Mouse (Mus musculus) heart, adult 2 months (tissue): ENCODE measurements around the gene Mrpl53. TPM values are rescaled to one million over a fixed set of nuclear protein-coding genes. Genes with fewer than 3 reads are reported as not detected.

Experiments used
- DNase-seq, 2 experiments: peaks; one replicate each; pipeline ENCODE4 v3.0.0; 2021
- H3K27ac ChIP-seq: fragments of 200-600 bp; 2 replicates; pipeline ENCODE4 v1.8.1; 2022
- H3K27me3 ChIP-seq: fragments of 200-500 bp; 2 replicates; pipeline ENCODE4 v1.6.1; 2012; ENCODE audit warnings: mild to moderate bottlenecking, low read length, inconsistent platforms, mixed read lengths; ENCODE audit not compliant: control insufficient read depth, insufficient read depth
- H3K36me3 ChIP-seq: fragments of 200-500 bp; 2 replicates; pipeline ENCODE4 v1.6.1; 2012; ENCODE audit warnings: low read length, inconsistent platforms; ENCODE audit not compliant: control insufficient read depth, insufficient read depth
- H3K4me1 ChIP-seq: fragments of 200-500 bp; 2 replicates; pipeline ENCODE4 v1.6.1; 2011; ENCODE audit warnings: low read length; ENCODE audit not compliant: control insufficient read depth, insufficient read depth
- H3K4me3 ChIP-seq: fragments of 200-600 bp; 2 replicates; pipeline ENCODE4 v1.8.1; 2022
- H3K79me2 ChIP-seq: fragments of 200-500 bp; replicated peaks from 2 replicates; pipeline ENCODE4 v1.6.1; 2012; ENCODE audit warnings: mild to moderate bottlenecking, inconsistent platforms, low read length, moderate library complexity, mixed read lengths; ENCODE audit not compliant: control insufficient read depth, insufficient read depth
- H3K9ac ChIP-seq: fragments of 200-500 bp; 2 replicates; pipeline ENCODE4 v1.6.1; 2012; ENCODE audit warnings: low read depth, mild to moderate bottlenecking, control low read depth, inconsistent platforms, low read length, mixed read lengths
- CTCF ChIP-seq: fragments of 200-600 bp; IDR thresholded peaks from 2 replicates; pipeline ENCODE4 v1.8.1; 2022; ENCODE audit warnings: antibody characterized with exemption, mild to moderate bottlenecking, moderate library complexity
- EP300 ChIP-seq: fragments of 200-500 bp; IDR thresholded peaks from 2 replicates; pipeline ENCODE4 v1.6.1; 2011; ENCODE audit warnings: low read depth, low read length, control low read depth; ENCODE audit not compliant: insufficient read depth
- POLR2A ChIP-seq: fragments of 200-500 bp; IDR thresholded peaks from 2 replicates; pipeline ENCODE4 v1.6.1; 2011; ENCODE audit warnings: mild to moderate bottlenecking, low read depth, low read length, control low read depth; ENCODE audit not compliant: insufficient read depth
- WGBS: fragments of 180-500 bp; shearing (Covaris S2); methylation state at CpG from one replicate; pipeline ENCODE4 v1.1.7; 2018; 5-methylcytosine and 5-hydroxymethylcytosine counted together
- intact Hi-C: fragments of 180-260 bp; cut with DNase I; formaldehyde crosslinking; loops from one replicate; pipeline ENCODE4 v1.15.1; 2025
- long read RNA-seq: library from polyadenylated mRNA; stranded (forward); transcript quantifications from one replicate; pipeline ENCODE4 v2.0.0, GENCODE M21; 2021
- polyA plus RNA-seq: library from polyadenylated mRNA; depleted of rRNA; stranded (reverse); fragments of >200 nt; gene quantifications from 2 replicates; pipeline ENCODE4 v1.2.3, GENCODE M21; 2012; rRNA removed
- total RNA-seq, 2 experiments: library from RNA; stranded (reverse); gene quantifications; 2 replicates each; pipeline ENCODE4 v1.2.3; 2021

Mrpl53 gene
- total RNA-seq (100 to 1,000 TPM; 113 to 131 TPM), polyA plus RNA-seq (91.3 and 129 TPM in 2 replicates)
- long read RNA-seq, transcript Mrpl53-201 (3 exons, 695 nt), result major isoform, 91 of 100 reads
- long read RNA-seq, partial matches to known transcripts, result 3 of 100 reads
- long read RNA-seq, other reads (novel, unspliced or antisense), result 6 of 100 reads

- under 1% methylated on average over 76 of the region's 76 CpGs for WGBS
- H3K4me3 ChIP-seq, result peak within 1 kb of the TSS; percentile 75
- H3K4me1 ChIP-seq, result 0 out of 2 replicates have a peak, but pooled peaks cover 1% of the 10 kb centered on the region
- no peaks in the 10 kb centered on the region for H3K27me3 ChIP-seq
- H3K9ac ChIP-seq, result peak within 1 kb of the TSS; percentile 83
- no peaks in the 10 kb centered on the region; the same call in 1 of the 2 replicates for H3K79me2 ChIP-seq
- peak within 1 kb of the TSS; percentile 90 for H3K27ac ChIP-seq
- intact Hi-C loops, result loop anchor here (1.0 to 10.0 kb wide), 3 partner anchors 16 to 156 kb away; partner anchors contain the start of genes Aup1, Htra2 and Ino80b
- no peaks in the 10 kb centered on the region for H3K36me3 ChIP-seq
- TF ChIP-seq CTCF, result no peak
- TF ChIP-seq POLR2A, result peak; percentile 88
- TF ChIP-seq EP300, result peak; percentile 72; the same call in 1 of the 2 replicates
- DNase-seq, result peak; percentile 88 to 90
Measured at GRCm38 (mm10) chr6:83108762-83109668, at the start of gene Mrpl53. TSS of gene Mrpl53 (plus strand) at chr6:83109040.

GRCm38 (mm10) chr6:83065995-83066394 is 42.8 kb upstream of the Mrpl53 start:
- H3K4me3 ChIP-seq, result no peak overlapping the region
- no peak overlapping the region for H3K9ac ChIP-seq
- TF ChIP-seq EP300 (no peak), POLR2A (no peak), CTCF (no peak)
- no peaks in the 10 kb centered on the region for H3K79me2 ChIP-seq
- H3K27ac ChIP-seq, result no peak overlapping the region
- WGBS, result 40% methylated on average over 8 of the region's 8 CpGs
- DNase-seq, result no peak
- peaks cover 33% of the 10 kb centered on the region for H3K27me3 ChIP-seq
- H3K36me3 ChIP-seq, result no peaks in the 10 kb centered on the region
- H3K4me1 ChIP-seq, result no peaks in the 10 kb centered on the region
- intact Hi-C loops, result no loop called here

DNA sequence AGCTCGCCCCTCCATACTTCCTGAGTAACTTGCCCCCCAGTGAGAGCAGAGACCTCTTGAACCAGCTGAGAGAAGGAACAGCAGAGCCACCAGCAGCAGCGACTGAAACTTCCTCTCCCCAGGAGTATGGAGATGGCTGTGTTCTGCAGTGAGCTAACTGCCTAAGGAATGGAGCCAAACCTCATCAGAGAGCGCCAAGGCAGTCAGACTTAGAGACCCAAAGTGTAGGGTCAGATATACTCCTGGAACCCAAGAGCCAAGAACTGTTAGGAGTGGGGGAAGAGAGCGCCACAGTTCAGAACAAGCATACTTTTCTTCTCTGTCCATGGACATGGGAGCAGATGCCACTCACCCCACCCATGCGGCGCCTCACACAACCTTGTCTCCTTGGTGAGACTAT is 42.4 kb upstream of the Mrpl53 start:
- H3K4me3 ChIP-seq, result no peak overlapping the region
- H3K27ac ChIP-seq, result no peak overlapping the region
- H3K4me1 ChIP-seq, result no peaks in the 10 kb centered on the region
- no peak overlapping the region for H3K9ac ChIP-seq
- no peaks in the 10 kb centered on the region for H3K79me2 ChIP-seq
- H3K36me3 ChIP-seq, result no peaks in the 10 kb centered on the region
- intact Hi-C loops, result no loop called here
- WGBS, result 32% methylated on average over 6 of the region's 6 CpGs
- TF ChIP-seq CTCF, result no peak
- no peak for TF ChIP-seq EP300
- no peak for TF ChIP-seq POLR2A
- H3K27me3 ChIP-seq, result peaks cover 38% of the 10 kb centered on the region
- DNase-seq, result no peak

DNA sequence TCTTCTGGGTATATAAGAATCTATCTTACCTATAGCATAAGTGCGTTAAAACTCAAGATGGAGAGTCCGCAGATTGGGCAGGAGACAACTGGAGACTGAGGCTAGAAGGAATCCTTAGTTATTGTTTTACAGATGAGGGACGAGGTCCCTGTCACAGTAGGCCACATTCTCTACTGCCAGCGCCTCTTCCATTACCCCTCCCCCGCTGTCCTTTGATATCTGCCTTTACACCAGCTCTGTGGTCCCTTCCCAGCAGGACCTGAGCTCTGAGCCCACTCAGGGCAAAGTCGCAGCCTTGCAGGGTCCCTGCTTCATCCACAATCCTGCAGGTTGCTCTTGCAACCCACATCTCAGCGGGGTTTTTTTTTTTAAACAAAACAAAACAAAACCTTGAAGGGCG is 40.6 kb upstream of the Mrpl53 start:
- intact Hi-C loops, result no loop called here
- DNase-seq, result no peak
- Histone ChIP-seq H3K4me3 (no peak overlapping the region), H3K36me3 (no peaks in the 10 kb centered on the region), H3K27me3 (peaks cover 45% of the 10 kb centered on the region), H3K4me1 (no peaks in the 10 kb centered on the region), H3K9ac (no peak overlapping the region), H3K79me2 (no peaks in the 10 kb centered on the region), H3K27ac (no peak overlapping the region)
- TF ChIP-seq EP300 (no peak), CTCF (no peak), POLR2A (no peak)
- WGBS, result 27% methylated on average over 8 of the region's 8 CpGs

- intact Hi-C loops, result no loop called here
- peaks cover 45% of the 10 kb centered on the region for H3K27me3 ChIP-seq
- H3K27ac ChIP-seq, result no peak overlapping the region
- H3K4me1 ChIP-seq, result no peaks in the 10 kb centered on the region
- no peaks in the 10 kb centered on the region for H3K36me3 ChIP-seq
- 3% methylated on average over 80 of the region's 81 CpGs for WGBS
- TF ChIP-seq CTCF (no peak), POLR2A (no peak), EP300 (no peak)
- H3K9ac ChIP-seq, result peak overlapping the region; percentile 36; the same call in 1 of the 2 replicates
- no peak for DNase-seq
- H3K79me2 ChIP-seq, result no peaks in the 10 kb centered on the region
- H3K4me3 ChIP-seq, result peak overlapping the region; percentile 14; the same call in 1 of the 2 replicates
Measured at GRCm38 (mm10) chr6:83068706-83069487, 39.9 kb upstream of the Mrpl53 start.
